Mouse (Mus musculus) urinary bladder, adult 2 months (tissue): Measurements from ENCODE around the gene Casp9. TPM values are rescaled to one million over a fixed set of nuclear protein-coding genes. Genes with fewer than 3 reads are reported as not detected.

Experiments
- DNase-seq: peaks from one replicate; pipeline ENCODE4 v3.0.0; 2022; ENCODE audit warnings: low spot score
- polyA plus RNA-seq: library from polyadenylated mRNA; depleted of rRNA; stranded (reverse); fragments of >200 nt; gene quantifications from 2 replicates; pipeline ENCODE4 v1.2.3, GENCODE M21; 2012

Gene Casp9
- polyA plus RNA-seq, 1 experiment: 16.9 TPM

- no peak for DNase-seq
Observed at GRCm38 (mm10) chr4:141781201-141781985, 12.0 kb upstream of the Casp9 start.

GRCm38 (mm10) chr4:141784835-141785234 lies 8.6 kb upstream of the Casp9 start:
- no peak for DNase-seq

DNA sequence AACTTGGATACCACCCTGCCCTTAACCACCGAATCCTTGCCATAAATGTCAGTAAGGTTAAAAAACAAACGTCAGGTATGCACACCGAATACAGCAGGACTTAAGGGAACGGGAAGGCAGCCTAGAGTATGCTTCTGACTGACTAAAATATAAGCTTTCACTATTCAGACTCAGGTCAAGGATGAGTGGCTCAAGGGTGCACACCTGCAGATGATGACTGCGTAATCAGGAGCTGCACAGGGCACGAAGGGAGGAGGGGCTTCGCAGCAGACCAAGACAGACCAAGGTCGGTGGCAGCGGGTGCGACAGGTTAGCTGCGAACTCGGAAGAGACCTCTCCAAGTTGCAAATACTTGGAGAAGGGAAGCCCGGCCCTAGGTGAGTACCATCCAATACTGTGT lies 7.3 kb upstream of the Casp9 start:
- no peak for DNase-seq

DNA sequence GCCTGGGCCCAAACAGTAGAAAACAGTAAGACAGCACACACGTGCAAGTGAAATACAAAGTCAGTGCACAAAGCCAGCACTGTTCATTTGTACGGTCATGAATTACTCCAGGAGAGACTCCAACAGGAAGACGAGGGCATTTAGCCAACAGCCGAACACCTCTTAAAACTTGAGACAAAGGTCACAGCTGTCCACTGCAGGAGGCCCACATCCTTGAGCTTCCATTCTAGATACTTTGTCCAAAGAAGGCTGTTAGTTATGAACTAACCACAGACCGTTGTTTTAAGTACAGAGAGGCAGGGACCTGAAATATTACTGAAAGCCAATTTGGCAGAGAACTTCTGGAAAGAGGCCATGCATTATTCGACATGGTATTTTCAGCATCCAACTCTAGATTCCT lies 6.4 kb upstream of the Casp9 start:
- no peak for DNase-seq

DNA sequence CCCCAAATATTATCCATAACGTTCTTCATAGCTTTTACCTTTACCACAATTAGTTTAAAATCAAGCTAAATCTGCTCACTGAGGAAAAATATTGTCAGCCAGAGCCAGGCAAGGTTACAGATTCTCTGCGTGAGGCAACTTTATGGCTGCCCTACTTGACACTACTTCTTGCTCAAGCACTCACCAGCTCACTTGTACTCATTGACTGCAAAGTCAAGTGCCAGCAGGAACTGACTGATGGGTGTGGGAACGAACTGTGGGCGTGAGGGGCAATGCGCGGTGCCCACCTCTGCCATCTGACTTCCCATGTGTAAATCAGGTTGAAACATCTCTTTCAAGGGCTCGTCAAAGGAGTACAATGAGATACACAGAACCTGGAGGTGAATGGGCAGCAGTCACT lies 6.0 kb upstream of the Casp9 start:
- DNase-seq: no peak

DNA sequence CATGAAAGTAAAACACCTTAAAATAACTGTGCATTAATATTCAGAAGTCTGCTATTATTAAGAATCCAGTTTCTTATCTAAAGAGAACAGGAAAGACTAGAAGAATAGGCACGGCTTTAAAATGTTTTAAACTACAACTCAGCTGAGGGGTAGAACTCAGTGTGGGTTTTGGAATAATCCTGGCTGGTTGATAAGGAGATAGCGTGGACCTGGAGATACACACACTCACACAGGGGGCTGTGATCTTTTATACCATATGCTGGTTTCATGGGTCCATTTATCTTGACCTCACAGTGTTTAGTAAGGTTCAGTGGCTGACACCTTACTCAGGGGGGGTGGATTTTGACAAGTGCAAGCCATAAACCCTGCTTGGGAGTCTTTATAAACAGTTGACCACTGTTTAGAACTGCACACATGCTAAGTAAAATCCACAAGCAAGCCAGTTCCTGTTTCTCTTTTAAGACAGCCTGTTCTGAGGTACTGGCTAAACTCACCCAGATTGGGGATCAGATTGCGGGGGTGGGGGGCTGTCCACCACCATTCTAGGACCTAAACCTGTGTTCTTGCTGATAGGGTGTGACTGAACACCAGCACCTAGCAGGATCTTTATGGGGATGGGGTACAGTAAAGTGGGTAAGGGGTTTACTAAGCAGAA lies 3.7 kb upstream of the Casp9 start:
- no peak for DNase-seq

DNA sequence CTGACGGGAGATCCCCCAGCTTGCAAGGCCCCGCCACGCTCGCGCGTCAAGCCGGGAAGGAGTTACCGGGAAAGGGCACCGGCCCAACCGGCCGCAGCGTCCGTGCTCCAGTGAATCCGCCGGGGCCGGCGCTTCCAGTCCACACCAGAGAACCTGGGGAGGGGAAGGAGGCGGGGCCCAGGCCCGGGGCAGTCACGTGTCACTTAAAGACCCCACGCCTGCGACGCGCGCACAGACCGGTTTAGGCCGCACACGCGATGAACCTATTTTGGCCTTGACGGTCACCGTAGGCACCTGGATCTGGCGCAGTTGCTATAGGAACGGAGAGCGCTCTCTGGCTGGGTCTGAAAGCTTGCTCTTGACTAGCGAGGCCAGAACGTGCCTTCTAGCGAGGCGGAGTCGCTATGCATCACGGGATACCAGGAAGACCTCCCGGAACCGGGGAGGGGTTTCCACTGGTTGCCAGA lies 2.9 kb upstream of the Casp9 start, which contains the start of gene Dnajc16:
Gene Dnajc16, minus strand, starts transcription at position 408 of the 467 bp plus-strand sequence.
- DNase-seq: peak; percentile 94

GRCm38 (mm10) chr4:141791486-141791885 lies 1.9 kb upstream of the Casp9 start:
- no peak for DNase-seq

GRCm38 (mm10) chr4:141791951-141792350 lies 1.5 kb upstream of the Casp9 start:
- no peak for DNase-seq

DNA sequence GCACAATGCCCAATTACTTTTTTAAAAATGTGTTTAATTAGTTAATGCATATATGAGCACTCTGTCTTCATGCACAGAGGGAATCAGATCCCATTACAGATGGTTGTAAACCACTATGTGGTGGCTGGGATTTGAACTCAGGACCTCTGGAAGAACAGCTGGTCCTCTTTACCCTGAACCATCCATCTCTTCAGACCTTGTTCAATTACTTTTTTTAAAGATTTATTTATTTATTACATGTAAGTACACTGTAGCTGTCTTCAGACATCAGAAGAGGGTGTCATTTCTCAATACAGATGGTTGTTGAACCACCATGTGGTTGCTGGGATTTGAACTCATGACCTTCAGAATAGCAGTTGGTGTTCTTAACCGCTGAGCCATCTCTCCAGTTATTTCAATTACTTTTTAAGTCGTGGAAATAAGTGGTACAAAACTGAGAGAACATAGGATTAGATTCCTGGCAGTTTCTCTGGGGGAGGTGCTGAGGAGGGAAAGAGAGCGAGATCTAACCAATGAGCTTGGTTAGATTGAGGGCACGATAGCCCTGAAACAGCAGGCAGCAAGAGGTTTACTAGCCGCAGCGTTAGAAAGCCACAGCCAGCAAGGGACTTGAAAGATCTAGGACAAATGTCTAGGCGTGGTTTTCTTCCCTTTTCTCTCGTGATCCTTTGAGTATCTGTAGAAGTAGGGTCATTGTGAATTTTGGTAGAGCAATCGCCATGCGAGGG lies 694 bp upstream of the Casp9 start:
- DNase-seq: no peak

DNA sequence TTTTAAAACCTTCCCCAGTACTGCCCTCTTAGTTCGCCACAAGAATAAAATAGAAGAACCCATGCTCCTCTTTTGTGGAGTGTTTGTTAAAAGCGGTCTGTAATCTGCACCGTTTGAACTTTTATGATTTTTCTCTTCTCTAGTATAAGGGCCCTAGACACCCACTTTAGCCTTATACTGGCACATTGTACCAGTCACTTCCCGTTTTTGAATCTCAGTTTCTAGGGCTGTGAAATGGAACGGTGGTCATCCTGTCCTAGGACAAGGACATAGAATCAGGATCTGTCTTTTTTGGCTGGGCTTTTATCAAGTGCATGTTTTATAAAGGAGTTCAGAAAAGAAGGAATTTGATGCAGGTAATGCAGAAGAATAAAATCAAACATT lies 732 bp downstream of the Casp9 start:
- DNase-seq: no peak

DNA sequence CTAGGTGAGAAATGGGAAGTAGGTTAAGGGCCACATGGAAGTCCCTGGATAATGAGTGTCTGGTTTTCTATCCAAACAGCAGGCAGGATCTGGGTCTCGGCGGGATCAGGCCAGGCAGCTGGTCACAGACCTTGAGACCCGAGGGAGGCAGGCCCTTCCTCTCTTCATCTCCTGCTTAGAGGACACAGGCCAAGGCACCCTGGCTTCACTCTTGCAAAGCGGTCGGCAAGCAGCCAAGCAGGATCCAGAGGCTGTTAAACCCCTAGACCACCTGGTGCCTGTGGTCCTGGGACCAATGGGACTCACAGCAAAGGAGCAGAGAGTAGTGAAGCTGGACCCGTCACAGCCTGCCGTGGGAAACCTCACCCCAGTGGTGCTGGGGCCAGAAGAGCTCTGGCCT lies 2.9 kb downstream of the Casp9 start:
- no peak for DNase-seq

DNA sequence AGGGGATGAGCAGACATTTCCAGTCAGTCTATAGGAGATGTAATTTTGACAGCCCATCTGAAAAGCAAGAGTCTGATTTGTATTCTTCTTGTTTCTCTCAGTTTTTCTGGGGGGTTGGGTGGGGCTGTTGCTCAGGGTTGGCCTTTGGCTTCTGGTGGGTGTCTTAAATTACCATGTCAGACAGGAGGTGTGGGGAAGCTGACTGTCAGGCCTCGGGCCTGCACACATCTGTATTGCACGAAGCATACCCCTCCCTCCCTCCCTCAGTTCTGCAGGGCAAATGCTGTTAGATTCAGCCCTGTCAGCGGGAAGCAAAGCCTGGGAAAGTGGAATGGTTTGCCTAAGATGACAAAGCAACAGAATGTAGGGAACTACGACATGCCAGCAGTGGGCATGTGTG lies 3.5 kb downstream of the Casp9 start:
- no peak for DNase-seq

GRCm38 (mm10) chr4:141797545-141797944 lies 4.1 kb downstream of the Casp9 start:
- DNase-seq: no peak

- no peak for DNase-seq
Observed at GRCm38 (mm10) chr4:141804105-141804504, 10.7 kb downstream of the Casp9 start.

- no peak for DNase-seq
Observed at GRCm38 (mm10) chr4:141805886-141806285, 12.5 kb downstream of the Casp9 start.

DNA sequence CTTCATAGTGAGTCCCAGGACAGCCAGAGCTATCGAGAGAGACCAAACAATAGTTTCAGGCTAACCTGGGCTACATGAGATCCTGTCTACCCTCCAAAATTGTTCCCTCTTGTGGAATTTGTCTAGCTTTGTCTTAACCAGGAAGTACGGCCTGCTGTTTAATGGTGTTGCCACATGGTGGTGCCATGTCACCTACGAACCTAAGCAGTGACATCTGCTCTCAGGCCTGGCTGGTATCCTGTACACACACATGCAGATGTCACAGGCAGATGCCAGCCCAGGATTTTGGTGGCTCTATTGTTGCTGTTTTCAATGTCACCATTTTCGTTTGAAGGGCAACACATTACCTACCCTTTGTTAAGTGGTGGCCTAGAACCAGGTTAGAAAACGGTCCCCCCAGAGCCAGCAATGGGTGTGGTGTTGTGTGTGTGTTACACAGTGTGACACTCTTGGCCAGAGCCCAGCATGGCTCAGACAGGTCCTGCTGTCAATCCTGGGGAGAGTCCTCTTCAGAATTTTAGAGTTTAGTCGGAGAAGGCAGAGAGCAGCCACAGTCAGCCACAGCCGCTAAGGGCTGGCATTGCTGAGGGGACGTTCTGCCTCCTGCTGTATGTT lies 16.5 kb downstream of the Casp9 start:
- no peak for DNase-seq

DNA sequence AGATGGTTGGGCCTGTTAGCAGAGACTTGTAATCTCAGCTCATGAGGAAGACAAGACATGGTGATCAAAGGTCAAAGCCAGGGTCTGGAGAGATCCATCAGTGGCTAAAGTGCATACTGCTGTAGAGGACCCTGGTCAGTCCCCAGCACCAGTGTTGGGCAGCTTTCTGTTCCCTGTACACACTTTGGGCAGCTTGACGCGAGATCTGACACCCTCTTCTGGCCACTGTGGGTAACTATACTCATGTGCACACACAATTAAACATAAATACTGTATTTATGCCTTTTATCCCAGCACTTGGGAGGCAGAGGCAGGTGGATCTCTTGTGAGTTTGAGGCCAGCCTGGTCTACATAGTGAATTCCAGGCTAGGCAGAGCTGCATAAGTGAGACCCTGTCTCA lies 17.6 kb downstream of the Casp9 start:
- no peak for DNase-seq

GRCm38 (mm10) chr4:141811375-141811774 lies 18.0 kb downstream of the Casp9 start:
- DNase-seq: no peak

DNA sequence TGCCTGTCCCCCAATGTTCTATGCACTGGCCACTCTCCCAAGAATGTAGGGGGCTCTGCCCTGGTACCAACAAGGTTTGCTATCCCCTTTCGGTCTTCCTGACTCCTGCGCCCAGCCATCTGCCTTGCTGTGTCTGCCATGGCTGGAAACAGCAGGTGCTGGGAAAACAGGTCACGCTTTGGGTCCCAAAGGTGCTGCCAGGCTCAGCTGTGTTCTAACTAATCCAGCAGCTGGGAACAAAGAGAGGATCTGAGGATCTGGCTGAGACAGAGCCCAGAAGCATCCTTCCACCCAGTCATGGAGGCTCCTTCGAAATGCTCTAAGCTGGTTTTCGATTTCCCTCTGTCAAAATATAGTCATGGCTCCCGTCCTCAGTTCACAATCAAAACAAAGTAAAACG lies 22.9 kb downstream of the Casp9 start:
- no peak for DNase-seq

DNA sequence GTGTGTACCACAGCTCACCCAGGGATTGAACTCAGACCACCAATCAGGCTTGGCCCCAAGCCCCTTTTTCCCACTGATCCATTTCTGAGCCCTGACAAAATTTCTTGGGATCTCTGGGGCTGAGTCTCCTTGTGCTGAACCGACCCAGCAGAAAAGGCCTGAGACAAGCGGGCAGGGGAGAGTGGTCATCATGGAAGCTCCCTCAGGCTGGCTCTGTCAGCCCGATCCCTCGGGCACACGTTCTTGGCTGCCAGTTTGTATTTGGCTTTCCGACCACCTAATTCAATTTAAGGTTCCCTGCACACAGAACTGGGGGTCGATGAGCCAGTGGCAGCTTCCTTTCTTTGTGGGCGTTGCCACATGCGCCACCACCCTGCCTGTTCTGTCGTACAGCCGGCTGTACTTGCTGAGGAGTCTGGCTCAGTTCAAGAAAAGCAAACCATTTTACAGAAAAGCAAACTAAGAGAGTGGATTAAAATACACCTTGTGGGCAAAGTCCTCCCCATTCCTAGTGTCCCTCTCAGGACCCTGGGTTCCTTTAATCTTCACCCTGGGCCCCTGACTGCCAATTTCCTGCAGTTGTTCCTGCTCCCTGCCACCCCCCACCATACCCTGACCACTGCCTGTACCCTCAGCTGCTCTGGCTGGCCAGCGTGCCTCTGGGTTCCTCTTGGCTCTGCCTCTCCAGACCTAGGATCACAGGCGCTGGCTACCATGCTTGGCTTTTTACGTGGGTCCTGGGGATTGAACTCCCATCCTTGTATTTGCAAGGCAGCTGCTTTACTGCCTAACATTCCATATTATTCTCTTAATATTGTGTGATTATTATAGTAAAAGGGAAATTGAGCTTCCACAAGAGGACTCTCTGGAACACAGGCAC lies 23.6 kb downstream of the Casp9 start:
- DNase-seq: no peak
